Mouse (Mus musculus): Measurements from ENCODE around the gene Gclc.

- TF ChIP-seq CTCF (conservative IDR thresholded peaks at IDR 0.05 in 1 of 2, IDR thresholded peaks at IDR 0.05 in 1 of 2; ENCODE audit: low read depth in 2 of 2, low read length in 2 of 2) (no peak), EP300 (IDR thresholded peaks at IDR 0.05; ENCODE audit: low read length) (no peak), NELFE (IDR thresholded peaks at IDR 0.05; ENCODE audit: low read depth, low read length) (no peak), TCF12 (IDR thresholded peaks at IDR 0.05; ENCODE audit: low read depth, low read length) (no peak), MAX (IDR thresholded peaks at IDR 0.05; ENCODE audit: low read length) (no peak), ETS1 (conservative IDR thresholded peaks at IDR 0.05; ENCODE audit: low read depth, low read length) (no peak), IRF4 (IDR thresholded peaks at IDR 0.05; ENCODE audit: low read depth, low read length) (no peak), KAT2A (IDR thresholded peaks at IDR 0.05; ENCODE audit: insufficient replicate concordance, low read length) (no peak), MYC (IDR thresholded peaks at IDR 0.05; ENCODE audit: low read depth, low read length) (no peak), ZNF384 (IDR thresholded peaks at IDR 0.05; ENCODE audit: low read depth, low read length) (no peak), PAX5 (IDR thresholded peaks at IDR 0.05; ENCODE audit: low read length) (no peak), E2F4 (IDR thresholded peaks at IDR 0.05; ENCODE audit: insufficient replicate concordance, low read depth, low read length) (no peak)
These were observed 47.8 kb upstream of the Gclc start for GRCm38 (mm10) chr9:77706515-77706914.
